ENCODE assay signal across 24 mouse cellular contexts in the genomic region with DNA sequence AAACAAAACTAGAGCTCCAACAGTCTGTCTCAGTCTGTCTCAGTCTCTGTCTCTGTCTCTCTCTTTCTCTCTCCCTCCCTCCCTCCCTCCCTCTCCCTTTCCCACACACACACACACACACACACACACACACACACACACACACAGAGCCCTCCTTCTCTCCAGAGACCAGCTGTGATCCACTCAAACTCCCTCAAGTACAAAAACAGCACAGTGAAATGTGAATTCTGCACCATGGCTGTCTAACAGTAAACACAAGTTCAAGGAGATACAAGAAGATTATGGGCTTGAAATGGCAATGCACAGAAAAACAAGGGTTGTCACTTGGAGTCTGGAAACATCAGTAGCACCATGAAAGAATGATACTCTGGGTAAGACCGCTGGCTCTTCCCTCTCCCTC. TPM values are rescaled to one million over a fixed set of nuclear protein-coding genes. Genes with fewer than 3 reads are reported as not detected.
"Had no signal": no experiment of that assay in that cellular context is flagged by ENCODE, and none has a peak within 500 bp of the region (broad histone marks: within the 10 kb centered on the region; RNA-seq: fewer than 3 reads in every experiment).

No protein-coding gene starts in this region.

- DNase-seq: kidney, adult 2 months; kidney, postnatal 36 days; layer of hippocampus, adult 9-11 months; liver; lung, adult 18-20 months; lung, postnatal 10 days; lung, postnatal 36 days; midbrain, embryonic 14.5 days; retina, postnatal 1 day; right cerebral cortex, postnatal 4 days; thymus, adult 2 months; thymus, postnatal 14 days; thymus, postnatal 4 days had no signal

- H3K4me3 ChIP-seq: limb, embryonic 10.5 days; limb, embryonic 13.5 days; liver, embryonic 12.5 days; liver, embryonic 15.5 days; lung, embryonic 15.5 days; megakaryocyte, embryonic 14.5 days; neural tube, embryonic 12.5 days; neural tube, embryonic 15.5 days had no signal

- H3K4me2 ChIP-seq: limb, embryonic 13.5 days; liver, embryonic 12.5 days; liver, embryonic 15.5 days; lung, embryonic 15.5 days; midbrain, embryonic 11.5 days; neural tube, embryonic 12.5 days; neural tube, embryonic 15.5 days had no signal

- H3K36me3 ChIP-seq: liver, embryonic 15.5 days; lung, embryonic 15.5 days; neural tube, embryonic 12.5 days; neural tube, embryonic 15.5 days had no signal

- H3K27me3 ChIP-seq: limb, embryonic 13.5 days; liver, embryonic 12.5 days; liver, embryonic 15.5 days; lung, embryonic 15.5 days; megakaryocyte, embryonic 14.5 days; neural tube, embryonic 12.5 days; neural tube, embryonic 15.5 days had no signal

- H3K4me1 ChIP-seq: neural tube, embryonic 15.5 days had no signal

- H3K9me3 ChIP-seq: limb, embryonic 10.5 days; limb, embryonic 13.5 days; liver, embryonic 12.5 days; liver, embryonic 15.5 days; lung, embryonic 15.5 days; megakaryocyte, embryonic 14.5 days; neural tube, embryonic 12.5 days; neural tube, embryonic 15.5 days had no signal

- H3K27ac ChIP-seq: limb, embryonic 10.5 days; limb, embryonic 13.5 days; liver, embryonic 12.5 days; liver, embryonic 15.5 days; lung, embryonic 15.5 days; neural tube, embryonic 12.5 days; neural tube, embryonic 15.5 days; stomach, postnatal 0 days had no signal

- ATAC-seq: intestine, embryonic 16.5 days; liver, embryonic 12.5 days had no signal

- H3K9ac ChIP-seq: limb, embryonic 13.5 days; liver, embryonic 12.5 days; liver, embryonic 15.5 days; lung, embryonic 15.5 days; neural tube, embryonic 12.5 days; neural tube, embryonic 15.5 days had no signal

RNA-seq across cellular contexts. Expression of gene Uchl4, which starts 15.7 kb away (rescaled TPM):
- polyA plus RNA-seq: thymus, adult 2 months had no signal
